In genomic region chr15:80015211-80015952, GRCm38 (mm10) we compare ENCODE assay signal across 8 mouse cellular contexts. TPM values are rescaled to one million over a fixed set of nuclear protein-coding genes. Genes with fewer than 3 reads are reported as not detected.
DNase-seq lines count a peak whose midpoint lies in the region; ATAC-seq and TF ChIP-seq lines count a peak whose summit lies in the region.

No protein-coding gene starts in this region.

- peak overlapping the region; percentile 98 for H3K4me2 ChIP-seq in heart, embryonic 12.5 days
- H3K4me2 ChIP-seq in liver, embryonic 14.5 days (ENCODE audit: low read depth), result peak overlapping the region; percentile 60; the same call in 1 of the 2 replicates

- ATAC-seq in heart, embryonic 12.5 days (ENCODE audit: insufficient number of reproducible peaks, low FRiP score), result no peak
- ATAC-seq in frontal cortex, adult (ENCODE audit: low TSS enrichment), result peak; percentile 39
- no peak for ATAC-seq in liver, embryonic 14.5 days (ENCODE audit: insufficient read depth)

- H3K9me3 ChIP-seq in heart, embryonic 12.5 days (replicated peaks), result no peaks in the 10 kb centered on the region
- no peaks in the 10 kb centered on the region for H3K9me3 ChIP-seq in E14TG2a.4 (ENCODE audit: low read length)
- no peaks in the 10 kb centered on the region for H3K9me3 ChIP-seq in liver, embryonic 14.5 days (ENCODE audit: control insufficient read depth, low read length)

- no peaks in the 10 kb centered on the region for H3K36me3 ChIP-seq in heart, embryonic 12.5 days
- H3K36me3 ChIP-seq in E14TG2a.4 (ENCODE audit: insufficient read depth, low read length), result no peaks in the 10 kb centered on the region
- H3K36me3 ChIP-seq in liver, embryonic 14.5 days (replicated peaks; ENCODE audit: control insufficient read depth, insufficient read depth, low read depth), result no peaks in the 10 kb centered on the region

- no peak for TF ChIP-seq CTCF in E14TG2a.4 (conservative IDR thresholded peaks at IDR 0.05; ENCODE audit: low read length)
- no peak for TF ChIP-seq CTCF in liver, embryonic 14.5 days (IDR thresholded peaks at IDR 0.05; ENCODE audit: low read depth)

- 57% methylated on average over 7 of the region's 7 CpGs for WGBS in heart, embryonic 12.5 days
- WGBS in liver, embryonic 14.5 days (ENCODE audit: insufficient replicate concordance), result 58% methylated on average over 7 of the region's 7 CpGs

- peak overlapping the region; percentile 63 for H3K4me3 ChIP-seq in heart, embryonic 12.5 days
- peak overlapping the region; percentile 84 for H3K4me3 ChIP-seq in E14TG2a.4 (replicated peaks; ENCODE audit: low read length)
- H3K4me3 ChIP-seq in liver, embryonic 14.5 days (ENCODE audit: insufficient read depth in 1 of 2, low read depth in 2 of 2, low read length in 2 of 2), result no peak overlapping the region

- H3K4me1 ChIP-seq in heart, embryonic 12.5 days (replicated peaks), result peaks cover 33% of the 10 kb centered on the region
- H3K4me1 ChIP-seq in E14TG2a.4 (replicated peaks; ENCODE audit: low read depth, low read length), result peaks cover 55% of the 10 kb centered on the region
- 0 out of 4 replicates have a peak, but pooled peaks cover 0 to 1% of the 10 kb centered on the region in 2 experiments for H3K4me1 ChIP-seq in liver, embryonic 14.5 days (replicated peaks; ENCODE audit: control insufficient read depth in 2 of 2, insufficient read depth in 2 of 2, low read length in 1 of 2)

- TF ChIP-seq EP300 in liver, embryonic 14.5 days (IDR thresholded peaks at IDR 0.05; ENCODE audit: low read depth), result no peak

- peaks cover 59% of the 10 kb centered on the region for H3K27me3 ChIP-seq in heart, embryonic 12.5 days (replicated peaks)
- H3K27me3 ChIP-seq in E14TG2a.4 (ENCODE audit: insufficient read depth, low read length), result peaks cover 46% of the 10 kb centered on the region
- peaks cover 54% of the 10 kb centered on the region for H3K27me3 ChIP-seq in liver, embryonic 14.5 days (ENCODE audit: control insufficient read depth, insufficient read depth, low read length)

- H3K27ac ChIP-seq in heart, embryonic 12.5 days (ENCODE audit: poor library complexity, severe bottlenecking), result no peak overlapping the region
- no peak overlapping the region for H3K27ac ChIP-seq in liver, embryonic 14.5 days

- DNase-seq in heart, adult 18-20 months, result no peak
- DNase-seq in liver, embryonic 14.5 days (ENCODE audit: low read depth in 3 of 3, low spot score in 3 of 3), result no peak
- no peak for DNase-seq in adipocyte (ENCODE audit: low spot score)
- no peak for DNase-seq in testis, postnatal 14 days (ENCODE audit: low spot score)
- DNase-seq in lung, adult 18-20 months, result no peak

- peak overlapping the region; percentile 81; the same call in 1 of the 2 replicates for H3K9ac ChIP-seq in heart, embryonic 12.5 days
- no peak overlapping the region for H3K9ac ChIP-seq in liver, embryonic 14.5 days (replicated peaks)

RNA-seq across cellular contexts. Expression of gene Pdgfb, which starts 0.6 kb away (rescaled TPM):
- 1.7 and 2.3 TPM in 2 replicates for polyA plus RNA-seq in heart, embryonic 12.5 days (2016; fragmentation: Nextera tagmentation; extraction: Ambion mirVana)
- total RNA-seq in heart, adult 18-20 months (2021), result 10 to 100 TPM; 23.1 to 29.3 TPM
- 1.5 and 1.7 TPM in 2 replicates for polyA plus RNA-seq in liver, embryonic 14.5 days (2012; rRNA removed)
- 0.71 and 0.92 TPM in 2 replicates for polyA plus RNA-seq in liver, embryonic 14.5 days (2014; fragmentation: Nextera tagmentation; extraction: Ambion mirVana)

RNA-seq across cellular contexts. Expression of gene Cbx7, which starts 44.5 kb away (rescaled TPM):
- 1.4 and 1.7 TPM in 2 replicates for polyA plus RNA-seq in heart, embryonic 12.5 days (2016; fragmentation: Nextera tagmentation; extraction: Ambion mirVana)
- 10 to 100 TPM; 17.8 to 29.8 TPM for total RNA-seq in heart, adult 18-20 months (2021)
- 2.5 and 2.6 TPM in 2 replicates for polyA plus RNA-seq in liver, embryonic 14.5 days (2012; rRNA removed)
- polyA plus RNA-seq in liver, embryonic 14.5 days (2014; fragmentation: Nextera tagmentation; extraction: Ambion mirVana), result 0.62 and 1.3 TPM in 2 replicates

Comparison
In these comparisons a context has a peak if more than half of its experiments do, and no peak if none do; other contexts are left out.
1. H3K4me3 ChIP-seq: peak in heart, embryonic 12.5 days (single experiment) and E14TG2a.4 (single experiment); none in liver, embryonic 14.5 days (0 of 2).